25 mouse cellular contexts compared by ENCODE assay signal in the genomic region with DNA sequence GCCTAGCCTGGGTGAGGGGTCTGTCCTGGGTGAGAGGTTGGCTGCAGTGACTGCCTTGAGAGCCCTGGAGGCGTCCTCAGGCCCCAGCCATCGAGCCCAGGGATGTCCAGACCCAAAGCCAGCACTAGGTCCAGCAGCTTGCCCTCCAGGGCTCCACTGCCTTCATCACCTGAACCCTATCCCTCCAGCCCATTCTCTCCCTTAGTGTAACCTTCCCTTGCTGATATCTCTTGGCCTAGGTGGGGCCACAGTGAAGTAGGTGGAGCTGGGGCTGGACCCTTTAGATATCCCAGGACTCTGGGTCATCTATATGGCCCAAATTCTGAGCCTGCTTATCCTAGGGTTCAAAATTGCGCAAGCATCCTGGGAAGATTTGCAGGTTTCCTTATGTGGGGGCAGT. TPM values are rescaled to one million over a fixed set of nuclear protein-coding genes. Genes with fewer than 3 reads are reported as not detected.
A peak's percentile ranks its signal among the peaks of the same experiment; 100 is the strongest.
DNase-seq lines count a peak whose midpoint lies in the region; ATAC-seq and TF ChIP-seq lines count a peak whose summit lies in the region.
"Had no signal": no experiment of that assay in that cellular context is flagged by ENCODE, and none has a peak within 500 bp of the region (broad histone marks: within the 10 kb centered on the region; RNA-seq: fewer than 3 reads in every experiment).

No protein-coding gene starts in this region.

- DNase-seq in midbrain, embryonic 10.5 days (ENCODE audit: low spot score) = no peak
- no peak for DNase-seq in midbrain, postnatal 0 days (ENCODE audit: low spot score)
- no peak for DNase-seq in embryonic facial prominence, embryonic 10.5 days (ENCODE audit: low spot score)
- DNase-seq in liver = peak; percentile 85
- DNase-seq in liver, postnatal 0 days = no peak
- no peak for DNase-seq in natural killer cell, adult 2 months (ENCODE audit: low spot score in 2 of 2)
- DNase-seq in retina, embryonic 14.5 days (ENCODE audit: low spot score) = no peak
- no peak for DNase-seq in yolk sac, embryonic 10.5 days (ENCODE audit: low spot score)
- DNase-seq: adrenal gland, adult 2 months; cerebellum, adult 11 months; cerebellum, postnatal 14 days; gastrocnemius, postnatal 10 days; heart, adult 2 months; heart, postnatal 14 days; kidney, adult 18-20 months; kidney, postnatal 10 days; thymus, adult 18-20 months had no signal

- no peaks in the 10 kb centered on the region for H3K36me3 ChIP-seq in midbrain, embryonic 10.5 days
- H3K36me3 ChIP-seq in midbrain, postnatal 0 days (ENCODE audit: insufficient read depth, low read length) = no peaks in the 10 kb centered on the region
- H3K36me3 ChIP-seq in embryonic facial prominence, embryonic 10.5 days (replicated peaks) = peaks cover 8% of the 10 kb centered on the region; the same call in 1 of the 2 replicates
- no peaks in the 10 kb centered on the region for H3K36me3 ChIP-seq in liver, postnatal 0 days (replicated peaks; ENCODE audit: insufficient read depth, low read length)
- H3K36me3 ChIP-seq: forebrain, embryonic 12.5 days; hindbrain, embryonic 15.5 days; limb, embryonic 15.5 days; midbrain, embryonic 12.5 days; neural tube, embryonic 13.5 days had no signal

- WGBS in midbrain, embryonic 10.5 days = 76% methylated on average over 3 of the region's 3 CpGs
- 62% methylated on average over 3 of the region's 3 CpGs for WGBS in midbrain, postnatal 0 days
- 83% methylated on average over 3 of the region's 3 CpGs for WGBS in embryonic facial prominence, embryonic 10.5 days
- WGBS in liver, postnatal 0 days (ENCODE audit: insufficient replicate concordance) = 70% methylated on average over 3 of the region's 3 CpGs

- TF ChIP-seq EP300 in liver, postnatal 0 days (IDR thresholded peaks at IDR 0.05; ENCODE audit: low read depth) = peak; percentile 52

- peaks cover 29% of the 10 kb centered on the region for H3K4me1 ChIP-seq in midbrain, embryonic 10.5 days
- H3K4me1 ChIP-seq in midbrain, postnatal 0 days (ENCODE audit: insufficient read depth, low read length) = no peaks in the 10 kb centered on the region
- peaks cover 24% of the 10 kb centered on the region for H3K4me1 ChIP-seq in embryonic facial prominence, embryonic 10.5 days
- peaks cover 24% of the 10 kb centered on the region for H3K4me1 ChIP-seq in liver, postnatal 0 days (ENCODE audit: insufficient read depth)
- H3K4me1 ChIP-seq: hindbrain, embryonic 15.5 days; limb, embryonic 15.5 days; neural tube, embryonic 13.5 days had no signal

- ATAC-seq in midbrain, postnatal 0 days (ENCODE audit: low FRiP score) = no peak
- ATAC-seq in liver, postnatal 0 days = peak; percentile 57
- ATAC-seq: lung, postnatal 0 days had no signal

- H3K27me3 ChIP-seq in midbrain, embryonic 10.5 days (ENCODE audit: low read depth, poor library complexity, severe bottlenecking) = no peaks in the 10 kb centered on the region
- no peaks in the 10 kb centered on the region for H3K27me3 ChIP-seq in midbrain, postnatal 0 days (ENCODE audit: insufficient read depth, low read length)
- H3K27me3 ChIP-seq in embryonic facial prominence, embryonic 10.5 days (replicated peaks; ENCODE audit: low read depth, poor library complexity, severe bottlenecking) = no peaks in the 10 kb centered on the region
- no peaks in the 10 kb centered on the region for H3K27me3 ChIP-seq in liver, postnatal 0 days (ENCODE audit: insufficient read depth, low read length)
- H3K27me3 ChIP-seq: forebrain, embryonic 12.5 days; hindbrain, embryonic 15.5 days; limb, embryonic 15.5 days; midbrain, embryonic 12.5 days; neural tube, embryonic 13.5 days had no signal

- H3K4me3 ChIP-seq in midbrain, embryonic 10.5 days = no peak overlapping the region
- no peak overlapping the region for H3K4me3 ChIP-seq in midbrain, postnatal 0 days (ENCODE audit: low read depth, low read length)
- no peak overlapping the region for H3K4me3 ChIP-seq in embryonic facial prominence, embryonic 10.5 days
- no peak overlapping the region for H3K4me3 ChIP-seq in liver, postnatal 0 days (ENCODE audit: low read depth, low read length)
- H3K4me3 ChIP-seq: forebrain, embryonic 12.5 days; heart, adult 2 months; hindbrain, embryonic 15.5 days; limb, embryonic 15.5 days; midbrain, embryonic 12.5 days; neural tube, embryonic 13.5 days had no signal

- H3K9ac ChIP-seq in midbrain, postnatal 0 days (replicated peaks; ENCODE audit: low read length, poor library complexity, severe bottlenecking) = no peak overlapping the region
- H3K9ac ChIP-seq in liver, postnatal 0 days (replicated peaks) = peak overlapping the region; percentile 28; the same call in 1 of the 2 replicates
- H3K9ac ChIP-seq: forebrain, embryonic 12.5 days; hindbrain, embryonic 15.5 days; limb, embryonic 15.5 days; midbrain, embryonic 12.5 days; neural tube, embryonic 13.5 days had no signal

- peak overlapping the region; percentile 42; the same call in 1 of the 2 replicates for H3K27ac ChIP-seq in midbrain, embryonic 10.5 days (replicated peaks)
- no peak overlapping the region for H3K27ac ChIP-seq in midbrain, postnatal 0 days (ENCODE audit: low read depth, low read length)
- H3K27ac ChIP-seq in embryonic facial prominence, embryonic 10.5 days (replicated peaks) = 0 out of 2 replicates have a peak overlapping the region, but pooled peaks have one; percentile 25
- 0 out of 2 replicates have a peak overlapping the region, but pooled peaks have one; percentile 2 for H3K27ac ChIP-seq in liver, postnatal 0 days (ENCODE audit: low read depth)
- H3K27ac ChIP-seq: forebrain, embryonic 12.5 days; heart, adult 2 months; hindbrain, embryonic 15.5 days; limb, embryonic 15.5 days; midbrain, embryonic 12.5 days; neural tube, embryonic 13.5 days had no signal

- no peaks in the 10 kb centered on the region for H3K9me3 ChIP-seq in midbrain, embryonic 10.5 days (replicated peaks)
- H3K9me3 ChIP-seq in midbrain, postnatal 0 days (ENCODE audit: low read length) = no peaks in the 10 kb centered on the region
- H3K9me3 ChIP-seq in embryonic facial prominence, embryonic 10.5 days = no peaks in the 10 kb centered on the region
- no peaks in the 10 kb centered on the region for H3K9me3 ChIP-seq in liver, postnatal 0 days (ENCODE audit: low read length)
- H3K9me3 ChIP-seq: forebrain, embryonic 12.5 days; hindbrain, embryonic 15.5 days; limb, embryonic 15.5 days; midbrain, embryonic 12.5 days; neural tube, embryonic 13.5 days had no signal

- TF ChIP-seq CTCF in midbrain, postnatal 0 days (IDR thresholded peaks at IDR 0.05) = no peak
- TF ChIP-seq CTCF in liver, postnatal 0 days (IDR thresholded peaks at IDR 0.05; ENCODE audit: low read depth) = no peak

- no peak overlapping the region for H3K4me2 ChIP-seq in midbrain, postnatal 0 days (ENCODE audit: low read depth, low read length, poor library complexity, severe bottlenecking)
- peak overlapping the region; percentile 51 for H3K4me2 ChIP-seq in liver, postnatal 0 days (ENCODE audit: low read depth, low read length)
- H3K4me2 ChIP-seq: forebrain, embryonic 12.5 days; hindbrain, embryonic 15.5 days; limb, embryonic 15.5 days; midbrain, embryonic 12.5 days; neural tube, embryonic 13.5 days had no signal

RNA-seq across cellular contexts. Expression of a gene that starts 4.4 kb away (rescaled TPM):
- 3.8 and 5.1 TPM in 2 replicates for polyA plus RNA-seq in midbrain, embryonic 10.5 days (2016; fragmentation: Nextera tagmentation; extraction: Ambion mirVana)
- total RNA-seq in midbrain, postnatal 0 days (2014; rRNA removed) = not detected in 2 replicates
- polyA plus RNA-seq in midbrain, postnatal 0 days (2015; fragmentation: Nextera tagmentation; extraction: Ambion mirVana) = 0.10 and 0.36 TPM in 2 replicates
- polyA plus RNA-seq in embryonic facial prominence, embryonic 10.5 days (2016; fragmentation: Nextera tagmentation; extraction: Ambion mirVana) = 4.9 and 5.3 TPM in 2 replicates
- 0.49 TPM in 2 replicates for polyA plus RNA-seq in liver, postnatal 0 days (2015; fragmentation: Nextera tagmentation; extraction: Ambion mirVana)
- total RNA-seq: gastrocnemius, postnatal 10 days; heart, adult 2 months; heart, postnatal 14 days; layer of hippocampus, adult 18-20 months; left cerebral cortex, postnatal 25 days had no signal

RNA-seq across cellular contexts. Expression of a gene that starts 6.1 kb away (rescaled TPM):
- 55.6 and 57.2 TPM in 2 replicates for polyA plus RNA-seq in midbrain, embryonic 10.5 days (2016; fragmentation: Nextera tagmentation; extraction: Ambion mirVana)
- total RNA-seq in midbrain, postnatal 0 days (2014; rRNA removed) = 15.5 and 23.5 TPM in 2 replicates
- 20.7 and 21.7 TPM in 2 replicates for polyA plus RNA-seq in midbrain, postnatal 0 days (2015; fragmentation: Nextera tagmentation; extraction: Ambion mirVana)
- 54.5 and 56.0 TPM in 2 replicates for polyA plus RNA-seq in embryonic facial prominence, embryonic 10.5 days (2016; fragmentation: Nextera tagmentation; extraction: Ambion mirVana)
- polyA plus RNA-seq in liver, postnatal 0 days (2015; fragmentation: Nextera tagmentation; extraction: Ambion mirVana) = 24.9 and 27.3 TPM in 2 replicates

RNA-seq across cellular contexts. Expression of a gene that starts 15.6 kb away (rescaled TPM):
- polyA plus RNA-seq in midbrain, embryonic 10.5 days (2016; fragmentation: Nextera tagmentation; extraction: Ambion mirVana) = 14.4 and 14.6 TPM in 2 replicates
- 11.5 and 14.9 TPM in 2 replicates for total RNA-seq in midbrain, postnatal 0 days (2014; rRNA removed)
- 8.6 TPM in 2 replicates for polyA plus RNA-seq in midbrain, postnatal 0 days (2015; fragmentation: Nextera tagmentation; extraction: Ambion mirVana)
- polyA plus RNA-seq in embryonic facial prominence, embryonic 10.5 days (2016; fragmentation: Nextera tagmentation; extraction: Ambion mirVana) = 15.1 and 18.1 TPM in 2 replicates
- polyA plus RNA-seq in liver, postnatal 0 days (2015; fragmentation: Nextera tagmentation; extraction: Ambion mirVana) = 2.0 and 2.2 TPM in 2 replicates

RNA-seq across cellular contexts. Expression of a gene that starts 15.7 kb away (rescaled TPM):
- polyA plus RNA-seq in midbrain, embryonic 10.5 days (2016; fragmentation: Nextera tagmentation; extraction: Ambion mirVana) = 84.2 and 87.5 TPM in 2 replicates
- 109 and 113 TPM in 2 replicates for total RNA-seq in midbrain, postnatal 0 days (2014; rRNA removed)
- 209 TPM in 2 replicates for polyA plus RNA-seq in midbrain, postnatal 0 days (2015; fragmentation: Nextera tagmentation; extraction: Ambion mirVana)
- polyA plus RNA-seq in embryonic facial prominence, embryonic 10.5 days (2016; fragmentation: Nextera tagmentation; extraction: Ambion mirVana) = 94.3 and 94.9 TPM in 2 replicates
- polyA plus RNA-seq in liver, postnatal 0 days (2015; fragmentation: Nextera tagmentation; extraction: Ambion mirVana) = 44.0 and 46.2 TPM in 2 replicates

RNA-seq across cellular contexts. Expression of a gene that starts 19.1 kb away (rescaled TPM):
- polyA plus RNA-seq in midbrain, embryonic 10.5 days (2016; fragmentation: Nextera tagmentation; extraction: Ambion mirVana) = 114 and 125 TPM in 2 replicates
- total RNA-seq in midbrain, postnatal 0 days (2014; rRNA removed) = 46.3 and 54.6 TPM in 2 replicates
- 35.1 and 39.5 TPM in 2 replicates for polyA plus RNA-seq in midbrain, postnatal 0 days (2015; fragmentation: Nextera tagmentation; extraction: Ambion mirVana)
- polyA plus RNA-seq in embryonic facial prominence, embryonic 10.5 days (2016; fragmentation: Nextera tagmentation; extraction: Ambion mirVana) = 114 and 124 TPM in 2 replicates
- 10.8 and 14.3 TPM in 2 replicates for polyA plus RNA-seq in liver, postnatal 0 days (2015; fragmentation: Nextera tagmentation; extraction: Ambion mirVana)
